Mouse (Mus musculus) fibroblast of lung, adult 2 months (primary cell): ENCODE measurements around the gene Tsc22d1.

Source experiments
- DNase-seq: peaks from one replicate; pipeline ENCODE4 v3.0.0-alpha.2; 2011; ENCODE audit warnings: low read depth

The Tsc22d1 gene

DNA sequence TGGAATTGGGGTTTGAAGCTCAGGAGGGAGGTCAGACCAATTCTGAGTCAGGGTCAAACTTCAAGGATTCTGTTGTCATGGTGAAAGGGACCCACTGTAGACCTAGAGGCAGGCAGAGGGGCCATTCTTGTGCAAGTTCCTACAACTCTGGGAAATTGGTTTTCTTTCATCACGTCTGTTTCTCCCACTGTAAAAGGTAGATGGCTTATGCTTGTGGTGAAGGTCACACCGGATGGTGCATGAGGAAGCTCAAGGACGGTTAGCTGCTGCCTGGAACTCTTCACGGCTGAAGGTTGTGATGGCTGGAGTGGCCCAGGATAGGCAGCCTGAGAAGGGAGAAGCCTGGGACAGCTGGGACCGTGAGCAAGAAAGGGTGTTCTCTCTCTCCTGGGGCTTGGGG, 103.5 kb downstream of the Tsc22d1 start:
- DNase-seq = no peak

DNA sequence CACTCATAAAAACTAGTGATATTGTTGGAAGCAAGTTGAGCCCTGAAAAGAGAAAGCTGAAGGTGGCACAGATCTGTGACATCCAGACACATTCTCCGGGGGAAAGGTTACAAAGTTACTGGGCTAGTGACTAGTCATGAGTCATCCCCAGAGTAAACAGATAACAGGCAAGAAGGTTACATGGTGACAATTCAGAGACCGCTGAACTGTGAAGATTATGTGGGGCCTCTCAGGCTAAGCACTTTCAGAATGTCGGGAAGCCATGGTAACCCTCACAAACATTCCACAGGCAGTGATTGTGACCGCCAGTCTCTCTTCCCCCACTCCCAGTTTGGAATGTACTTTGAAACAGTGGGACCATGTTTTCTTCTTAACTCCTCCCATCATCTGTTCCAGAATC, 105.8 kb downstream of the Tsc22d1 start:
- DNase-seq = no peak

DNA sequence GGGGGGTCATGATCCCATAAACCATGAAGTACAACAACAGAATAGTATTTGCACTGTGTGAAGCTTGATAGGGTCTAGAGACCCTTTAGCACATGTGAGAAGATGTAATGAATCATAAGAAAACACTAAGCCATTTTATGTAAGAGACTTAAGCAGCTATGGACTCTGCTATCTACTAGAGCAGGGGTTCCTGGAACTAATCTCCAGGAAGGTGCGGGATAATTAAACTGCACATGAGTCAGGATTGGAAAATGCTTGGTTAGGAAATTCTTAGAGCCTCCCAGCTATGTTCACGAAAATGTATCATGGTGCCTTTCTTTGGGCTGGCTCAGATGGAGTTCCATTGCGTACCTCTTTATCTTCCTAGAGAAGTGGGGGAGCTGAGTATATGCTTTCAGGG, 106.5 kb downstream of the Tsc22d1 start:
- no peak for DNase-seq

DNA sequence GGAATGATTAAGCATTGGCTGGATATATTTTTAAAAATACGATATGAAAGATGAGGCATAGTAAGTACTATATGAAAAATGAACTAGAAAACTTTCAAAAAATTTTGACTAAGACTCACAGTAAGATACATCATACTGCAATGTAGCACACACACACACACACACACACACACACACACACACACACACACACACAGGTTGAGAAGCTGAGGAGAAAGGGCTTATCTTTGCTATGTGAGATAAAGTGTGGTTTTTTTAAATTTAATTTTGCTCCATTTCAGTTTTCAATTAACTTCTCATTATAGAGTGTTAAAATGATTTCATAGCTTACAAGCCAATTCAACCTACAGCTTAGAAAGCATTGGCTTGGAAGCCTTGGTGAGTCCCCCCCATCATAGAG, 108.6 kb downstream of the Tsc22d1 start:
- DNase-seq = no peak

DNA sequence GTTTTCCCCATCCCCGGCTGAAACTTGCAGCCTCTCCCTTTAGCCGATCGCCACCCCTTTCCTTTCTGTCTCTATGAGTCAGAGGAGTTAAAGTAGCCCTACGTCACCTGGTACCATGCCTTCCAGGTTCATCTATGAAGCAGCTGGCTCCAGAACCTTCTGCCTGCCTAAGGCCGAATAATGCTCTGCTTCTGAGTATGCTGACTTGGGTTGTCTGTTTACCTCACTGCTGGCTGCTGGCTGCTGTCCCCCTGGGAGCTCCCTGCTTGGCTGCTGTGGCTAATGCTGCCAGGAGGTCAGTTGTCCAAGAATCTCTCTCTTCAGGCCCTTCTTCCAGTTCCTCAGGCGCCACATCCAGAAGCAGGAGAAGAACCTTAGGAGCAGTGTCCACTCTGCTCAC, 111.7 kb downstream of the Tsc22d1 start:
- DNase-seq = no peak

DNA sequence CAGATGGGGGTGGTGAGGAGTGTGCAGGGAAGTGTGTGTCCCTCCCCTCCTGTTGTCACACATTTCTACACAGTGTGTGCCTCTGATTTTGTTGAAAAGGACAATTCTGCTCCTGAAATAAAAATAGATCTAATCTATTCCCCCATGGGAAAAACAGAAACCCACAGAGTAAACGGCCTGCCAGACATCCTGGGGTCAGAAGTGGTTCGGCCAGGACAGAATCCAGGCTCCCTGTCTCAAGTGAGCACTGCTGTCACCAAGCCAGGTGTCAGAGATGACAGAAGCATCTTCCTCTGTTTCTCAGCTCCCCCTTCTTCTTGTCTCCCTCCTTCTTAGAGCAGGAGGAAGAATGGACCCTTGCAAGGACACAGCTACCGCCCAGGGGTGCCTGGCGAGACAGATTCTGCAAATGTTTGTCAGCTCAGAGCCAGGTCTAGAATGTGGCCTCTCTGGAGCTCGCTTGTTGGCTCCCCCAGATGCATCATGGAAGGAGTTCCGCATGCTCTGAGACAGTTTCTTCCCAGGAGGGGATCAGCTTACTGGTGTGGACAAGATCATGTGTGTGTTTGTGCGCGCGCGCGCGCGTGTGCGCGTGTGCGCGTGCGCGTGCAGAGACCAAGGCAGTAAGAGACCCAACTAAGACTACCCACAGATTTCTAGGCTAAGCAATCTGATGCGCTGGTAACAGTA, 112.4 kb downstream of the Tsc22d1 start:
- DNase-seq = no peak

DNA sequence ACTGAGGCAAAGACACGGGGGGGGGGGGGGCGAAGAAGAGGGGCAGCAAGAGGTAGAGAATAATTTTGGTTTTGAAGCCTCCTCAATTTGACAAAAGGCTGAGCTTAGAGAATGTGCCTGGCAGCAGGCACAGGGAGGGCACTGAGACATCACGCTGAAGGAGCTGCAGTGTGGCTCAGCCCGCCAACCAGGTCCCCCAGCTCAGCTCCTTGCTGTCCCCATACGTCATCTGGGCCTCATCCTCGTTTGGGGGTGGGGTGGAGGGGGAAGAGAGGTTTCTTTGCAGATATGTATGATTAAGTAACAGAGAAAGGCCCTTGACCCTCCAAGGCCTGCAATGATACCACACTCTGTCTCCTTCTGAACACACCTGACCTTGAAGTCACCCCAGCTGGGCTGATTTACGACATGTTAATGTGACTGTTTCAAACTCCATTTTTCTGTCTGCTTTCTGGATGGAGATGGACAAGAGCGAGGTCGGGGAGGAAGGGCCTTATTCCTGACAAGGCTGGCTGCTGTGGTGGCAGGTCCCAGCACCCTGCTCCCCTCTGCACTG, 113.1 kb downstream of the Tsc22d1 start:
- DNase-seq = no peak

DNA sequence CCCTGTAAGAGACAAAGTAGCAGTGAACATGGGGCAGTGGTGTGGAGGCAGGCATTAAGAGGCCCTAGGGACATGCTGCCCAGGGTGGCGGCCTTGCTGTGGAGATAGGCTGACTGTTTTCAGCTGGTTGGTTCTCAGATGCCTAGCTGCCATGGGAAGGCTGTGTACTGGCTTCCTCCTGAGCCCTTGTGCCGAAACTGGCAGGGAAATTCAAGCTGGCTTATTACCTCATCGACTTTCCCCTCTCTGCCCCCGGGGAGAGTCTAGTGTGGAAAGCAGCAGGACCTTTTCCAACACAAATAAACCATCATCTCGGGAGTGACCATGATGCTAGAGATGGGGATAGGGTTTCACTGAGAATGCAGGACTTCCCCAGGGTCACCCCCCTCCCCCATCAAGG, 113.9 kb downstream of the Tsc22d1 start:
- DNase-seq = peak; percentile 82

DNA sequence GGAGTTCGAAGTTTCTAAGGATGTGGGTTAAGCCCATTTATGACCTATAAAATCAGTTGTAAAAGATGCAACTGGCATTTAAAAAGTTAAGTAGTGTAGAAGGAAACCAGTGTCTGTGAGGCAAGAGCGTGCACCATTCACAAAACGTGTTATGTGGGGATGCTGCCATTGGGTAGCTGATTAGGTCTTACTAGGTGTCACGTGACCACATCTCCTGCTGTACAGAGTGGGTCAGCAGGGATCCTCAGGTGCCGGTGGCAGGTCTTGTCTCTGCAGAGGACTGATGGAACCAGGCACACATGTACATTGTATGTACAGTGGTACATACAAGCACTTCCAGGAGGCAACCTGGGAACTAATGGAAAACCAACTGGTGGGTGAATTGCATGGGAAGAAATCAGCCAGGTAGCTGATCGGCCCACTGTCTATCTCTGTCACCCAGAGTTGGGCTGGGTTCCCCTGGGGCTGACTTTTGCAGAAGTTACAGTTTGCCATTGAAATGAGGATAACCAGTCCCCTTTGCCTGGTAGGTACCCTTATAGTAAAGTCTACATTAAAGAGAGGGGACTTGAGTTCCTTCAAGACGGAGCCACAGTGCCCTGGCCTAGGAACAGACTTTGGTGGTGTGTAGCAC, 116.4 kb downstream of the Tsc22d1 start:
- no peak for DNase-seq

DNA sequence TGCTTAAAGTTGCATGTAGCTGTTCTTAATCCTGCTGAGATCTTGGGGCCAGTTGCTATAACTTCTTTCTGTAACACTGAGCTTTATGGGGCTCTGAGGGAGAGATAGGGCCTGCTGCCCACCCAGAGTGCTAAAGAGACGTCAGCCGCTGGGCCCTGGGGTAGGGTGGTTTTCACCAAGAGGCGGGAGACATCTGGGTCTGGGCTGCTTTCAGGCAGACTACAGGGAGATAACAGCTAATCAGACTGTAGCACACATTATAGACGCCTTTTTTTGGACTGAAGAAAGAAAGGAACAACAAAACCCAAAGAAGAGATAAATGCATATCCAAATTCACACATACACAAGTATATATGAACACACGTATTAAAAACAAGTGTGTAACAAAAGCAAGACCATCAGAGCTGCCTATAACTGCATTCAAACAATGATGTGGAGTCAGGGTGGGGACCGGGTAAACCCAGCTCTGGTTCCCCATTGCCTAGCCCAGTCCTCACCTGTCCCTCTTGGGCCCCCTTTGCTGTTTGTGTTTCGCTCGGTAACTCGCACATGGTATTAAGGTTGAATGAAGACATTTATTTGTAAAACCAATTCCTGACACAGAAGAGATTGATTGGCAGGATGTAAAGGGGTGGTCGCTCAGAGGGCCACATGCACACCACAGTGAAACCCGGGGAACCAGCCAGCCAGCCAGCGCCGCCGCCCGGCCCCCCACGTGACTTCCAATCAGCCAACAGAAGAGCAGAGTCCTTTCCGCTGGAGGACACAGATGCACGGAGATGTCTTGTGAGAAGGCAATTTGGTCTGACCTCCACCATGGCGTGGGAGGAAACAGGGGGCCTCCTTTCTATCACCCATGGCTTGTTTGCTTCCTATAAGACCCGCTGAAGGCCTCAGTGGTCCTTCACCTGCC, 117.8 kb downstream of the Tsc22d1 start:
- DNase-seq = no peak

DNA sequence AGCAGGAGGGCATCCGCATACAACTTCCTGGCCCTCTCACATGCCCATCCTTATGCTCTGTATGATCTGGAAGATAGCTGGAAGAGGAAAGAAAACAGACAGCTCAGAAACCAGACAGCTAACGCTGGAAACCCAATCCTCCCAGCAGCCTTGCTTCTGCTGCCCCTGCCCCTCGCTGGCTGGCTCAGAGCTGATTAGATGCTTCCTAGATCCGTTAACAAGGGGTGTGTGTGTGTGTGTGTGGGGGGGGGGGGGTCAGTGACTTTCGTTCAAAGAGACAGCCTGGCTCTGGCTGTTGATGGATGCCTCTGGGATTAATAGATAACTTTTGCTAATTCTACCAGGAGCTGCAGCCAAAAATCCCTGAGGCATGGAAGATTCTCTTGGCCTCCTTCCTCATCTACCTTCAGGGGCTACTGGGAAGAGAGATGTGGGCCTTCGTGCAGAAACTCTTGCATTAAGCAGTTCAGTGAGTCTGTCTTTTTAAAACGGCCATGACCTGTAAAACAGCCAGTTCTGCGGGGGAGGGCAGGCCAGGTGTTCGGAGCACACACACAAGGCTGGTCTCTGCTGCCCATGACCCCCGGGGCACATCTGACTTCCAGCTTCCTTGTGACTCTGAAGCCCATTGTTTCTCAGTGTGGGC, 118.5 kb downstream of the Tsc22d1 start:
- DNase-seq = no peak

DNA sequence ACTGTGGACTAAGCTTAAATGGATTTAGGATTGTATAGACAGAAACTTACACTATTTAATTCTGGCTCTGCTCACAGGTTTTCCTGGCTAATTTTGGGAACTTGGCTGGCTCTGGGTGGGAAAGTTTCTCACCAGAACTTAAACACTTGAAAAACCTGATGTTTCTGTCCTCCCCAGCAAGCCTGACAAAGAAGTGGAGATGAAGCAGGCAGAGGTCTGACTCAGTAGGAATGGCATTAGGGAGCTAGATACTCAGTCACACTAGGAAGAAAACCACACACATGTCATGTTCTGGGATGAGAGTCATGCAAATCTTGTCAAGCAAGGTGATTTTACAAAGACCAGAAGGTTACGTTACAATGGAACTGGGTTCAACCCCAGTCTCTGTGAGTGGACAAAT, 120.3 kb downstream of the Tsc22d1 start:
- DNase-seq = no peak

DNA sequence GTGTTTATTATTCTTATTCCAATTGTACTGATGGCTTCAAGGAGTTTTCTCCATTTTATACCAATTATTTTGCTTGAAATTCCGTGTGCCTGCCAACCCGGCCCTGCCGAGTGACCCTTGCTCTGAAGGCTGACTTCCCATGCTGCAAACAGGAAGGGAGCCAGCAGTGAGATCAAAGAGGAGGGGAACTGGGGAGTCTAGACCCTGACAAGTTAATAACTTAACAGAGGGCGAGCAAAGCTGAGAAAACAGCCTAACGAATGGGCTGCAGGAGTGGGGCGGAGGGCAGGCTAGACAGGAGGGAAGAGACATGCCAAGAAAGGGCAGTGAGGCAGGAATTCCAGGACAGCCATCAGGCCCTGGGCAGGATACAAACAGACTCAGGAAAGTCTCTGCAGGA, 122.2 kb downstream of the Tsc22d1 start:
- no peak for DNase-seq

DNA sequence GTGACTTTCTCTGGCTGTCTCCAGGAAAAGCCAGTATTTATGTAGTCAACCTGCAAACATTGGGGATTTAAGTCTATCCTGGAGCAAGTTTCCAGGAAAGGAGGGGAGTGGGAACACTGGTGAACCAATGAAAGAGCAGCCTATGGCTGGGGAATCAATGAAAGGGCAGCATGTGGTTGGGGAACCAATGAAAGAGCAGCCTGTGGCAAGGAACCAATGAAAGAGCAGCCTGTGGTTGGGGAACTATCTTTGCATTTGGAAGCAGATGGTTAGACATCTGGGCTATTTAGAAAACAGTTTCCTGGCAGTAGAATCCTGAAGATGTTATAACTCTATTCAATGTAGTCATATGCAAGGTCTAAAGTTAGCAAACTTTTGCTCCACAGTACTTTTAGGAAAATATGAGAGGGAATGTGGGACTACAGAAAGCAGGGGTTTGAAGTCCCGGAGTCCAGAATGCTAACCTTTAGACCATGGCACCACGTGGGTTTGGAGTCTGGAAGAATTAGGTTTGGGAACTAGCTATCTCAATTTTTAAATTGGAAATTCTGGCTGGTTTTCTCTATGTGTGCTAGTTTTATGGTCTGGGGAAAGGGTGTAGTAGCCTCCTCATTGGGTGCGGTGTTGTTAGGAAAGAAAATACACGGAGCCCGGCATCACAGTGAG, 125.4 kb downstream of the Tsc22d1 start:
- no peak for DNase-seq

DNA sequence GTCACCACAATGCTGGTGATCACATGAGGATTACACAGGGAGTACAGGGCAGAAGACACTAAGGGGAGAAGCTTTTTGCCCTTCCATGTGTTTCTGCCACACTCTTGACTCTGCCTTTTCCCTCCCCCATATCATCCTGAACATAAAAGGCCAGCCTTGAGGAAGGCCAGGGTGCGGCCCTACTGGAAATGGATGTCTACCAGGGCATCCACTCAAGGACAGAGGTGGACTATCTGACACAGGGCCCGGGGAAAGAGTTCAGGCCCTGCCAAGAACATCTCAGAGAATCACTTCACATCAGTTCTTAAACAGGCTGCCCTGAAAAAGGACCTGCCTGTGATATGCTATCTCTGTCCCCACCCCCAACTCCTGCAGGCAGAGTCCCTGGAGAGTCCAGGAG, 126.6 kb downstream of the Tsc22d1 start:
- DNase-seq = no peak

DNA sequence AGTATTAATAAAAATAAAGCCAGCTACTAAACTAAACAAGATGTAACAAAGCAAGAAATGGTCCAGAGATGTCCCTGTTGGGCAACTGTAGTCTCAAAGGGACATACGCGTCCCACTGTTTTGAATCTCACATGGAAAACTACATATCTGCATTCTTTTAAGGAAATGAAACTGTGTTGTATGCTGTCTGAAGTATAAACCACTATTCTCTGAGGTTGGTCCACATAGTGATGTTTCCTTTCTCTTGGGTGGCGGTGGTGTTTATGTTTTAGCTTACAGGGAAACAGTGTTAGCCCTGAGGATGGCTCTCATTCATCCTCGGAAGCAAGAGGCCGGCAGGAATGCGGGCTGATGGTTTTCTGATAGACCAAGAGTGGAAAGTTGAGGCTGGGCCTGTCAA, 129.4 kb downstream of the Tsc22d1 start:
- DNase-seq = no peak

DNA sequence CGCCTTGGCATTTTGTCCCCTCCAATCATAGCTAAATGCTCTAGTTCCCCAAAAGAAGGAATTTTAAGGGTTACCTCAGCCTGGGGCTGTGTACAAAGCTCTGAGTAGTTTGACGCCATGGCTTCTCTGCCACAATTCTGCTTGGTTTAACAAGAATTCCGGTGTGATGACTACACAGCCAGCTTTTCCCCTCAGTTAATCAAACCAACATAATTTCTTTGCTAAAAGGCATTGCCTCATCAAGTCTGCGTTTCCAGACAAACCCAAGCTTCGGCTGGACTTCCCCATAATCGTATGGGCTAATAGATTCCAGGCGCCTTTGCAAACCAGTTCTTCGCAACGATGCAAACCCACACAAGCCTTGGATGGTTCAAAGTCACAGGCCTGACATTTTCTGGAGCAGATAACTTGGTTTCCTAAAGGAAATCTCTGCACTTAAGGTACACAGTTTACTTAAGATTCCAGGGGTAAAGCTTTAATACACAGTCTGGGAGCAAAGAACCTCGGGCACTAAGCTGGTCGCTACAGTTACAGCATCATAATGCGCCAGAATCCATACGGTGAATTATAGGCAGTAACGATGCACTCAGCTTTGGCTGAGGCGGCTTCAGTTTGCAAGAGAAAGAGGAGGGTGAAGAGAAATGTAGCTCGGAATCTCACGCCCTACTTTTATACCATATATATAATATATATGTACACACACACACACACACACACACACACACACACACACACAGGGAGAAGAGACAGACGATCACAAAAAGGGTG, 140.7 kb downstream of the Tsc22d1 start:
- peak; percentile 89 for DNase-seq

DNA sequence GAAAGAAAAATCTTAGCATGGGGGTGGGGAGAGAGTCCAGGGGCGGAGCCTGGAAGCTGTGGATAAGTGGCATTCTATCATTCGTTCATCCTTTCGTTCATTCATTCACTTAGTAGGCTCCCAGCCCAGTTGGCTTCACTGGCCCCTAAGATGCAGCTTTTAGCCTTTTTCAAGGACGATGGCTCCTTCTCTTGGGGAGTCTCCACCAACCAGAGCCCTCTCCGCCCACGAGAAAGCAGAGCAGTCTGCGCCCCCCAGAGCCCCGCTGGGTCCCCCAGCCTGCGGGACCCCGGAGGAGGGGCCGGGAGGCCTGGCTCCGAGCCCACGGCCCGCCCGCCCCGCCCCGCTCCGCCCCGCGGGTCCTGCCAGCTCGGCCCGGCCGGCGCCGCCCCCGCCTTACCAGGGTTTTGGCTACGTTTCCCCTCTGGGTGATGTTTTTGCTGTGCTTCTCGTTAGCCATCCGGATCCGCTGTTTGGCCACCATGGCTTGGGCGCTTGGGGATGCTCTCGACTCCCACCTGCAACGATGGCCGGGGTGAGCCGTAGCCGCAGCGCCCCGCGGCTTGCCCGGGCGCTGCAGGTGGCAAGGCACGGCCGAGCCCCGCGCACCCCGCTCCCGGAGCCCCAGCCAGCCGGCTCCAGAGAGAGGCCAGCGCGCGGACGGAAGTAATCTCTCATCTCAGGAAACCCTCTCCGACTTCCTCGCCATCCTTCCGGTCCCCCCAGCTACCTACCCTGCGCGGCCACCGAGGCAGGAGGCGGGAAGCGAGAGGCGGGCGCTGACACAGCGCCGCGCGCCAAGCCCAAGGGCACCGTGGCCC, 141.5 kb downstream of the Tsc22d1 start:
- DNase-seq = no peak

DNA sequence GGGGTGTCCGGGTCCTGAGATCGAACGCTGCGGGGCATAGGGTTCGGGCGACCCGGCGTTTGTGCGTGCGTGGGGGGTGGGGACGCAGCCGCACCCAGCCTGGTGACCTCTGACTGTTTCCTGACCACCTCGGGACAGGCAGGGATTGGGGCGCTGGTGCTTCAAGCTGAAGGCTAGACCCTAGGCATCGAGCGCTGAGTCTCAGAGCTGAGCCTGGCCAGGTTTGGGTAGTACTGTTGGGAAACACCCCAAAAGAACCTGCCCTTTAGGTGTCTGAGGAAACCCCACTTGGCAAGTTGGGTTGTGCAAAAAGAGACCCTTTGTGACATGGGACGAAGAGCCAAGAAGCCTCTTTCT, 142.1 kb downstream of the Tsc22d1 start, which contains the start of gene Serp2:
Gene Serp2, minus strand, starts transcription at position 38 of the 357 bp plus-strand sequence.
- DNase-seq = no peak
